Mouse (Mus musculus) embryonic fibroblast, embryonic 13.5 days (primary cell): ENCODE results near the gene Cops9.

ENCODE experiments used
- CTCF ChIP-seq: IDR thresholded peaks from 2 replicates; pipeline ENCODE4 v1.5.1; 2011; ENCODE audit warnings: mild to moderate bottlenecking, control low read depth, low read length, moderate library complexity, borderline replicate concordance; ENCODE audit not compliant: insufficient read depth
- POLR2A ChIP-seq: IDR thresholded peaks from 2 replicates; pipeline ENCODE4 v1.6.1; 2011; ENCODE audit warnings: low read depth, mild to moderate bottlenecking, control low read depth, low read length, moderate library complexity

- TF ChIP-seq POLR2A (no peak), CTCF (no peak)
These were observed 41.4 kb upstream of the Cops9 start for GRCm38 (mm10) chr1:92683151-92683550.
